Mouse (Mus musculus) layer of hippocampus, adult 8-10 months (tissue): ENCODE data around the gene Slc17a4. TPM values are rescaled to one million over a fixed set of nuclear protein-coding genes. Genes with fewer than 3 reads are reported as not detected.
A peak's percentile ranks its signal among the peaks of the same experiment; 100 is the strongest.

Experiments
- DNase-seq, 2 experiments: peaks; one replicate each; pipeline ENCODE4 v3.0.0; 2022; ENCODE audit warnings: low spot score in 2 of 2
- total RNA-seq, 4 experiments: library from RNA; stranded (reverse); gene quantifications; 2 replicates each; pipeline ENCODE4 v1.2.4; 2022

Gene Slc17a4
- not detected for total RNA-seq

GRCm38 (mm10) chr13:23914376-23915167 lies at the start of gene Slc17a4:
Gene Slc17a4 (minus strand): TSS chr13:23915009.
- no peak for DNase-seq

- DNase-seq: no peak
Measured at GRCm38 (mm10) chr13:23959776-23960175, 45.0 kb upstream of the Slc17a4 start.

DNA sequence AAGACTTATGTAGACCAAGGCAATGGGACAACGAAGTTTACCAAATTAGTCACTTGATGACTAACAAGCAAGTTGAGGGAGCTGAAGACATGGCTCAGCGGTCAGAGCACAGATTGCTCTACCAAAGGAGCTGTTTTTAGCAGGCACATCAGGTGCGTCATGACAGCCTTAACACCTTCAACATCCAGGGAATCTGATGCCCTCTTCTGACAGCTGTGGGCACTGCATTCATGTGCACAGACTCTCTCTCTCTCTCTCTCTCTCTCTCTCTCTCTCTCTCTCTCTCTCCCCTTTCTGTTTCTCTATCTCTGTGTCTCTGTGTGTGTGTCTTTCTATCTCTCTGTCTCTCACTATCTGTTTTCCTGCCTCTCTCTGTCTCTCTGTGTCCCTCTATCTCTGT lies 36.1 kb upstream of the Slc17a4 start:
- DNase-seq: no peak

GRCm38 (mm10) chr13:23949484-23950246 lies 34.9 kb upstream of the Slc17a4 start:
- DNase-seq: no peak

DNA sequence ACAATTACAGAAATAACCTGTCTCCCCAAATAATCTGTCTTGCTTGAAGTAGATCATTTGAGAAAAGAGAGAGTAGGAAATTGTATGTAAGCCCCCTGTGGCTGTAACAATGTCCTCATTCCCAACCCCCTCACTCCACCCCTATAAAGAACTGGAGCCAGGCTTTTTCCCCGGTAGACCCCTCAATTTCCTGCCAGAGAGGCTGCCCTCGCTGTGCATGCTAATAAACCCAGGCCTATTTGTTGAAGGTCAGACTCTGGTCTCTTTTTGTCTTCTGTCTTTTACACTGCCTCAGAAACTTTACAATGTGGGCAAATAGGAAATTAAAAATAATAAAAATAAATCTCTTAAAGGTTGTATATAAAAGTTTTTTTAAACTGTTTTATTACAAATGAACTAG lies 31.4 kb upstream of the Slc17a4 start:
- no peak for DNase-seq

GRCm38 (mm10) chr13:23942861-23943260 lies 28.1 kb upstream of the Slc17a4 start:
- DNase-seq: no peak

GRCm38 (mm10) chr13:23940291-23940690 lies 25.5 kb upstream of the Slc17a4 start:
- DNase-seq: no peak

- DNase-seq: peak in 1 of 2 experiments; percentile 31
Measured at GRCm38 (mm10) chr13:23938699-23939098, 23.9 kb upstream of the Slc17a4 start.

DNA sequence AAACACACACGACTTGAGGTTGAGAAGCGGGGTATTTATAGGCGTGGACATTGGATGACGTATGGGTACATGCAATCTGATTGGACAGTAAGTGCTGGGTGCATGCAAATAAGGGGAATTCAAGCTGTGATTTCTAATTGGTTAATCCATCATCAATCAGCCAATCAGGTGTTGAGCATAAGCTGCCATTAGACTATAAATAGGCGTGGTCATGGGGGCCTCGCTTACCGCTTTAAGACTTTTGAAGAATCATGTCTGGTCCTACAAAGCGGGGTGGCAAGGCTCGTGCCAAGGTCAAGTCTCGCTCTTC lies 19.4 kb upstream of the Slc17a4 start, which contains the start of gene Hist1h2aa:
Gene Hist1h2aa, plus strand, starts transcription at position 252 of the 310 bp plus-strand sequence.
- DNase-seq: no peak

DNA sequence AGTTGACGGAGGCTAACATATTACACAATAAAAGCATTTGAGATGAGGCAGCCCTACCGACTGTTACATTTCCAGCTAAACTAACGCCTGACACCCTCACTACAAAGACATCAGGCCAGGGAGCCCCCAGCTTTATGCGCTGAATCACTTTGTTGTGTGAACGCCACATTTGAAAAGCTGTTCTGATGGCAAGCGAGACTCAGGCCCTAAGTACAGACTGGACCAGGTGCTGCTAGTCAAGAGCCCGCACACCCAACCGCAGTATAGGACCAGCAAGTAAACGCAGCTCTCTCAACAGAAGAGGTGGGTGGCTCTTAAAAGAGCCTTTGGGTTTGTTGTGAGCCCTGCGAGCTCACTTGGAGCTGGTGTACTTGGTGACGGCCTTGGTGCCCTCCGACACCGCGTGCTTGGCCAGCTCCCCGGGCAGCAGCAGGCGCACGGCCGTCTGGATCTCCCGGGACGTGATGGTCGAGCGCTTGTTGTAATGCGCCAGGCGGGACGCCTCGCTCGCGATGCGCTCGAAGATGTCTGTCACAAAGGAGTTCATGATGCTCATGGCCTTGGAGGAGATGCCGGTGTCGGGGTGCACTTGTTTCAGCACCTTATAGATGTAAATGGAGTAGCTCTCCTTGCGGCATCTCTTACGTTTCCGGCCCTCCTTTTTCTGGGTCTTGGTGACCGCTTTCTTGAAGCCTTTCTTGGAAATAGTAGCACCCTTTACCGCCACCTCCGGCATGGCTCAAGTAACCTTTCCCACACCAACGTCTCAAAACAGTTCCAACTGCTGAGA lies 18.8 kb upstream of the Slc17a4 start, which contains the start of gene Hist1h2ba:
Gene Hist1h2ba, minus strand, starts transcription at position 736 of the 790 bp plus-strand sequence.
- no peak for DNase-seq

DNA sequence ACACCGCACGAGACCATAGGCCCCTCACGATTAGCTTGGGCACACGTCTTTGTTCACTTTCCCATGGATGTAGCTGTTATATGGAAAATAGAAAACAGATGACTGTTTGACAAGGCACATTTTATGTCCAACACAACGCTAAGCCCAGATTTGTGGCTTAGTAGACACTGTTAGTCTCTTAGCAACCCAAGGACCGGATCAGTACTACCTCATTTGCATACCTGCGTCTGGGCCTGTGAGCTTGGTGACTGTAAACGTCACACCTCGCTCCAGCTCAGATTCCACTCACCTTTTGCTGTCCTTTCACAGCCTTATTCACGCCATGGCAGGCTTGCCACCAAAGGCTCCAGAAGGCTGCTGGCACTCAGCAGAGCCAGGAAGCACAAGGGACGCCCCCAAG lies 16.1 kb upstream of the Slc17a4 start:
- DNase-seq: no peak

GRCm38 (mm10) chr13:23930461-23930860 lies 15.7 kb upstream of the Slc17a4 start:
- no peak for DNase-seq

- DNase-seq: no peak
Measured at GRCm38 (mm10) chr13:23928637-23929036, 13.8 kb upstream of the Slc17a4 start.

DNA sequence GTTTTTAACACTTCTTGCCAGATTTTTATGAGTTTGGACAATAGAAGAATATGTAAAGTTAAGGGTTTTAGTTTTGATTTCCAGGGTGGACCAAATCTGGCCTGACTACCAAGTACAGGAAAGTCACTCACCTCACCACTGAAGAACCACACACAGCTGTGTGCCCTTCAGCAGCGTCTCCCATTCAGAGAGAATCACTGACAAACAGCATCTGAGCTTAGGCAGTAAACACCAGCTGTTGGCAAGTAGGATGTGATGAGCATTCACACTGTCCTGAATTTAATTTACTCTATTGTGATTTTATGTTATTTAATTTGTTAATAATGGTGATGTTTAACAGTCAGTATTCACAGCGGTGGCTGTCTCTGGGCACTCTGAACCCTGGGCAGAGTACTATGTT lies 11.0 kb upstream of the Slc17a4 start:
- no peak for DNase-seq

GRCm38 (mm10) chr13:23917674-23918073 lies 2.9 kb upstream of the Slc17a4 start:
- no peak for DNase-seq

GRCm38 (mm10) chr13:23916132-23916531 lies 1.3 kb upstream of the Slc17a4 start:
- no peak for DNase-seq

DNA sequence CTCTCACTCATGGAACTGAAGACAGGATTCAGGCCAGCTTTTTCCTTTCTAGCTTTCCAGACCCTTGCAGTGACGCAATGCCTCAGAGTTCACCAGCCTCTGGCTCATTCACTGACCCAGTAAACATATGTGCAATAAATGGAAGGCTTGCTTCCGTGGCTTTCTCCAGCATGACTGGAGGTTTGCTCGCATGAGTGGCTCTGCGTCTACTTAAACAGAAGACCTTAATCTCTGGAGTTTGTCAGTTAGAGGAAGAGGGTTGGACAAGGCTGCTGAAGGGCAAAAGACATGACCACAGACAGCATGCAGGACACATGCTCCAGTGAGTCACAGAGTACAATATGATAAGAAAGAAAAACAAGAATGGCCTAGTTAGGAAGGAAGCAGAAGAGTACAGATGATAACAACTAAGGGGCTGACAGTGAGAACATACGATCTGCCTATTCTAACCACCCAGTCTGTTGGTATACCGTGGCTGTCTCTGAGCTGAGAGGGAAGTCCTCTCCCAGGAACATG lies 960 bp downstream of the Slc17a4 start:
- no peak for DNase-seq

DNA sequence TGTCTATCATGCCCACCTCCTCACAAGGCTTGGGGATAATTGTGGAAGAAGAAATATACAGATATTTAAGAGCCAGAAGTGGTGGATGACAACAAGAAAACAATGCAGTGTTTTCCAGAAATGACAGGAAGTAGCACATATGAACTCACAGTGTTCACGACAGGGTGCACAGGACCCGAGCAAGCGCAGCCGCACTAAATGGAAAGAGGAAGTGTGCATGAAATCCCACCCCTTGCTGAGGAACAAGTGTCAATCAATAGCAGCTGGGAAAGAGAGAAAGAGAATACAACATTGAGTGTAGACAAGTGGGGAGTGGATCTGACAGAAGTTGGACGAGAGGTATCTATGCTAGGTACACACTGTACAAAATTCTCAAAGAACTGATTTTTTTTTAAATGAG lies 3.5 kb downstream of the Slc17a4 start:
- DNase-seq: no peak

DNA sequence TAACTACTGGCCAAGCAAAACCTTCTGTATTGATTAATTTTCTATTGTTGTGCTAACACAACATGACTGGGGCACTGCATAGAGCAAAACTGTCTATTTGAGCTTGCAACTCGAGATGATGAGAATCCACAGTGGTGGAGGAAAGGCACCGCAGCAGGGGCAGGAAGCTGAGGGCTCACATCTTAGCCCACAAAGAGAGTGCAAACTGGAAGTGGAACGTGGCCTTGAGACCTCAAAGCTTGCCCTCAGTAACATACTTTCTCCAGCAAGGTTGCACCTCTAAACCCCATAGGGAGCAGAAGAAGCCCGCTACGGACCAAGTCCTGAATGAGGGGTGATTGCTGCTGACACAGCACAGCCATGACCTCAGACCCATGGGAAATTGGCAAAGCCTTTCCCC lies 4.7 kb downstream of the Slc17a4 start:
- DNase-seq: no peak

GRCm38 (mm10) chr13:23906906-23907305 lies 7.9 kb downstream of the Slc17a4 start:
- no peak for DNase-seq

DNA sequence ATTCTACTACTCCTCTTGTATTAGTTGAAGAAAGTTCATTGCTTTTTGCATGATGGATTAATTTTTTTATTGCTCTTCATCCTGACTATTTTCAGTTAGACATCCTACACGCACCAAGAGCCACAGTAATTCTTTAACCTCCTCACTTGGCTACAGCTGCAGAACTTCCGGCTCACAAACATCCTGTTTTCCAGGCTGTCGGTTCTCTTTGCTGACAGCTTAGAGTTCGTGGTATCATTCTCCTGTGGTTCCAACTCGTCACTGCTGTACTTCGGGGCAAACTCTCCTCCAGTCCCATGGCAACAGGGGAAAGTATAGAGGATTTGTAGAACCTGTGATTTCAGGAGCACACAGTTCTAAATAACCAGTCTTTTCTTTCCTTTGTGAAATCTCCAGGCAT lies 16.6 kb downstream of the Slc17a4 start:
- DNase-seq: no peak

DNA sequence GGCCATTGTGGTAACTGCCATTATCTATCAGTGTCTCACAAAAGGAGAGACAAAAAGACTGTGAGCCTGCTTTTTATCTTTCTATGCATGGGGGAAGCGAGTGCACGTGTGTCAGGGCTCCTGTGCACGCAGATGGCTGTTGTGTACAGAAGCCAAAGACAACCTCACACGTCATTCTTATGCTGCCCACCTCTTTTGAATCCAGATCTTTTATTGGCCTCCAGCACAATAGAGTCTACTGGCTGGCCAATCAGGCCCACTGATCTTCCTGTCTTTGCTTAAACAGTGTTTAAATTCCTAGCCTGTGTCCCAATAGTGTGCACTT lies 21.6 kb downstream of the Slc17a4 start:
- no peak for DNase-seq
